Mouse (Mus musculus): ENCODE measurements around the gene Tnni1.

DNA sequence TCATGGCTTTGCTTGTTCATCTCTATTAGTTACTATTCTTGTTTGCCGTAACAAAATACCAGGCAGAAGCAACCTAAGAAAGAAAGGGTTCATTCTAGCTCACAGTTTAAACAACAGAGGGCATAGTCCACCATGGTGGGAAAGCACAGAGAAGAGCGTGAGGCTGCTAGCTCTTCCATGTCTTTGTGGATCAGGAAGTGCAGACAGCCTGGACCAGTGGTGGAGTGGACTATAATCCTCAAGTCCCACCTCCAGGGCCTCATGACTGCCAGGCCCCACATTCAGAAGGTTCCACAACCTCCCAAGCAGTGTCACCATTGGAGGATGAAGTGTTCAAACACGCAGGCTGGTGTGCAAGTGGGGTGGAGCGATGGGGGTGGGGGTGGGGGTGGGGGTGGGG, 74.0 kb downstream of the Tnni1 start:
- TF ChIP-seq POLR2A (IDR thresholded peaks at IDR 0.05; ENCODE audit: borderline replicate concordance, insufficient read depth, low read length) (no peak), CTCF (IDR thresholded peaks at IDR 0.05; ENCODE audit: borderline replicate concordance, insufficient read depth, low read depth, low read length) (no peak)
